Mouse (Mus musculus): Measurements from ENCODE around the gene Gm32742.

The Gm32742 gene

DNA sequence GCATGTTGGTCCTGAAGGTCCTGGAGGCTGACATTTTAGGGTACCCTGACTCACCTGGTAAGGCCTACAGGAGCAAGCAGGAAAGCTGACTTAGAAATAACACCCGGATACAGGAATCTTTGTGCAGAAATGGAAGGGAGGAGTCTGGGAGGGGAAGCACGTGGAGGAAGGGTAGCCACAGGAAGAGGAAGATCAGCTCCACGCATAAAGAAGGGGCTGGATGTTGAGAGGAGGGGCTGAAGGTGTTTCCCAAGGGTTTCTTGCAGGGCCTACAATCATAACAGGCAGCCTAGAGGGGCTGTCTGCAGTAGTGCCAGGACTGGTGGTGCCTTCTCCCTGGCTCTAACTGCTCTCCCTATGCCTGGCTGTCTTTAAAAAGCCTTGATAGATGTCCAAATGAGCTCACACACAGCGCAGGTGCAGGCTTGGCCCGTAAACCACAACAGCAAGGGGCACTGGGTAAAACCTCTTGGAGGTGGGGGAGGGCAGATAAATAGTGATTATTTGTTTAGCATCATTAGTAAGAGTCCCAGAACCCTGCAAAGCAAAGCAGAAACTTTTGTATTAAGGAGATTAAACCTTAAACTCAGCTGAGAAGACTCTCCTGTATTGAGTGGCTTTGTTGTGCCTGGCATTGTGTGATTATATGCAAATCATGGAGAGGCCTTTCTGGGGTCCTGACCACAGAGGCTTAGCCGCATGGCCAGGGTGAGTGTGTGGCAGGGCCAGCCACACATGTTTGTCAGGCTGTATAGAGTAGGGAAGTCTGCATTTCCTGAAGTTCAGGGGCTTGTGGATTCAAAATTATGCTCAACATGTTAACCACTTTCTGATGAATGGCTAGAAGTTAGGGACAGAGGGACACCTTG is at the start of gene Gm32742:
Gm32742 (minus strand) TSS at position 206 of the 869 bp plus-strand sequence.
- DNase-seq (ENCODE audit: low spot score) = no peak

DNA sequence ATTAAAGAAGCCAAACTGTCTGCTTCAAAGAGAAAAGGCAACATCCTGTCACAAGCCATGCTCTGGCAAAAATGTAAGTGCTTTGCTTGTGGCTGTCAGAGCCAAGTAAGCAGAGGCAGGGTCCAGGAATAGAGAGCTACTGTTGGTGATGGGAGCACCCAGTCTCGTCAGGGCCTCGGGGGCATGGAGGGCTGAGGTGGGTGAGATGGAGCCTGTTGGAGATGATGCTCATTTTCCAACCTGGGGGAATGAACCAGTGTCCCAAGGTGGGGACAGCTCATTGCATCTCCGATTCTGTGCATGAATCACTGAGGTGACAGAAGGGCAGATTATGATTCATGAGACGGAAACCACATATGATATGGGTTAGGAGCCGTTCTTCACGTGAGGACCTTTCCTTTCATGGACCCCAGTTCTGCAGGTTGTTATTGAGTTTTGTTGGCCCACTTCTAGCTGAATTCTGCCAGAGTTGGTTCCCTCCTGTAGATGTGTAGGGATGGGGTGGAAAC is 48.5 kb upstream of the Gm32742 start:
- DNase-seq (ENCODE audit: low spot score) = no peak

GRCm38 (mm10) chr9:51213023-51213728 is 47.9 kb upstream of the Gm32742 start, which contains the start of gene Pou2af1:
Pou2af1 (plus strand) TSS chr9:51213708.
- DNase-seq (ENCODE audit: low spot score) = no peak

GRCm38 (mm10) chr9:51211191-51211590 is 45.9 kb upstream of the Gm32742 start:
- DNase-seq (ENCODE audit: low spot score) = no peak

DNA sequence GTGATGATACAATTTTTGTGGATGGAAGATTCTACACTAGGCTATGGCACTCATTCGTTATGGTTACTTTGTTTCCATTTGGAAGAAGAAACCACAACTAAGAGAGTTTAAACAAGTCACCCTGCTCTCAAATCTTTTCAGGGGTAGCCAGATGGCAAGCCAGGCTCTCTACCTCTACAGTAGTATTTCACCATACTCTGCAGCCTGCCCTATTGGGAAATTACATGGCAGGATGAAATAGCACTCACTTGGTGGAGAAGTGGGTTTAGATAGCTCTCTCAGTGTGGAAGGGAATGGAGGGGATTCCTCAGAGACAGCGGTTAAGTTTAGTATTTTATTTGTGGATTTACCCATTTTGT is 43.6 kb upstream of the Gm32742 start:
- no peak for DNase-seq (ENCODE audit: low spot score)

- no peak for DNase-seq (ENCODE audit: low spot score)
These were observed 29.5 kb upstream of the Gm32742 start for GRCm38 (mm10) chr9:51194790-51195189.

DNA sequence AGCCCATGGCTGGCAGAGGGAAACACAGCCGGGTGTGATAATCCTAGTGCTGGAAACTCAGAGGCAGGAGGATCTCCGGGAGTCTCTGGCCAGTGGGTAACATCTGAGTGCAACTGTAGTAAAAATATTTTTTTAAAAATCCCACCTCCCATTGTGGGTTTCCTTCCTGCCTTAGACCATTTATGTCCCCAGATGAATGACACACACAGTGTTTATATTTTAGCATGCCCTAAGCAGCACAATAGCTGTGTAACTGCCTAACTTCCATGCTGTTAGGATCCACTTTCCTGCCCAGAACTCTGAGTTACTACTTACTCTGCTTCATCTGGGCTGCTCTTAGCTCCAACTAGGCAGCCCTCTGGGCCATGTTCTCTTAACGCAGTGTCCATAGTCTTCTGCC is 25.3 kb upstream of the Gm32742 start:
- no peak for DNase-seq (ENCODE audit: low spot score)

GRCm38 (mm10) chr9:51185871-51186270 is 20.6 kb upstream of the Gm32742 start:
- DNase-seq (ENCODE audit: low spot score) = no peak

DNA sequence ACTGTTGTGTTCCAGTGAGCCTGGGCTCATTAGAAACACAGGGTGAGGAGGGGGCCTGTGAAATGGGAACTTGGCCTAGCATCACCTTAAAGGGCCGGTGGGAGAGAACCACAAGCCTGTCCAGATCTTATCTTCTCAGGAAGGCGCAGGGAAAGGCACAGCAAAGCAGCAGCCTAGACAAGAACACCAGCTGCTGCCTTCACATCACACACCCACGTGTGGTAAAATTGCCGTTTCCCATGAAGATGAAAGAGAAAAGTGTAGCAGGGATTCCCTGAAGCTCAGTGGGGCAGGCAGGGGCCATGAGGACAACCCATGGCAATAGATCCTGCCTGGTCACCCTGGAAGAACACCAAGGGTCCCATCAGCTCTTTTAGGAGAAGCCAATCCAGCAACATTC is 20.1 kb upstream of the Gm32742 start:
- DNase-seq (ENCODE audit: low spot score) = no peak

DNA sequence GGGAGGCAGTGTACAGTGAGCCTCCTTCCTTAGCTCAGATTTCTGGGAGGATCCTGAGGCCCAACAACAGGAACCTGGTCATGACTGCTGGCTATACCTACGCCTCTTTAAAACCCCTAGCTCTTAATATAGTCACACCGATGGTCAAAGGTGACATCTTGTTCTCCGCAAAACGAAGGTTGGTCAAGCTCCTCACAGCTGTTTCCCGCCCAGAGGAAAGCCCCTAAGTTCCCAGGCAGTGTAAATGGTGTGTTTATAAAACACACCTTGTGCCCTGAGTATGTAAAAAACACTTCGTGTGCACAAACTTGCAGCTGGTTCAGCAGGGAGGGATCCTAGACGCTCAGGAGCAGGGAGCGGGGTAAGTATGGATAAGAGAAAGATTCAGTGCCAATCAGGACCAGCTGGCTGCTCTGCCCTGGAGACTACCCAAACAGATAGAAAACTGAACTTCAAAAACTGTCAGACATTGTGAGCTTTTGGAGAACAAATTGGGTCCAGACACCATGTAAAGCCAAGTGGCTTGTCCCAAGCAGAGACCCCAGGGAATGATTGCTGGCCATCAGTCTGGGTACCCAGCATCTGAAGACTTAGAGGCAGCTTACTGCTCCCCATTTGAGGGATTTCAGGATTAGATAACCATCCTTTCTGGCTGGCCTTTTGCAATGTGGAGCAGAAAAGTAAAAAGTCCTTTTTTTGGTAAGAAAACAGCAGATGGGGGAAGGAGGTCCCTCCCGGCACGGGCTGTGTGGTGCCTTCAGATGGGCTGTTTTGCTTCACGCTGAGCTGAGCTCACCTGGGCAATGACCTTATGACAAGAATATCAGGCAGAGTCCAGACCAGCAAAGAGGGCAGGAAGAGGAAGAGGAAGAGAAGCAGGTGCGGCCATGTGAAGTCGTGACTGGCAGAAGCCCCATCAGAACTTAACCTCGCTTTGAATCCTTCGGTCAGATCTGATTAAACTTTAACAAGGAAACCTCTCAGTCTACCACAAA is 17.7 kb upstream of the Gm32742 start:
- no peak for DNase-seq (ENCODE audit: low spot score)

DNA sequence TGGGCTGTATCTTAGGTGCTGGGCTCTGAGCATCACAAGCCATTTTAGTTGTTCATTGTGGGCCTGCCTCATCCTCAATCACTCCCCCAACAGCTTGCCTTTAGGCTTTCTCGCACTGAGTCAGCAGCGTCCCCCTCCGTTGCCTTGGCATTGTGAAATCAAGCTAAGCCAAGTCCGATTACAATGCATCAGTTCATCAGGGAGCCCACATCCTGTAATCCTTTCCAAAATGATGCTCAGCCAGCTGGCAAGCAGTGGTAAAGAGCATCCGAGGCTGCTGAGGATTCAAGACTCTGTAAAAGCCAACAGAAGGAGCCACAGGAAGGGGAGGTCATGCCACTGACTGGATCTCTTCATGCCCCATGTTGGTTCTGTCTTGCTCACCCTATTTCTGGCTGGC is 15.3 kb upstream of the Gm32742 start:
- no peak for DNase-seq (ENCODE audit: low spot score)

DNA sequence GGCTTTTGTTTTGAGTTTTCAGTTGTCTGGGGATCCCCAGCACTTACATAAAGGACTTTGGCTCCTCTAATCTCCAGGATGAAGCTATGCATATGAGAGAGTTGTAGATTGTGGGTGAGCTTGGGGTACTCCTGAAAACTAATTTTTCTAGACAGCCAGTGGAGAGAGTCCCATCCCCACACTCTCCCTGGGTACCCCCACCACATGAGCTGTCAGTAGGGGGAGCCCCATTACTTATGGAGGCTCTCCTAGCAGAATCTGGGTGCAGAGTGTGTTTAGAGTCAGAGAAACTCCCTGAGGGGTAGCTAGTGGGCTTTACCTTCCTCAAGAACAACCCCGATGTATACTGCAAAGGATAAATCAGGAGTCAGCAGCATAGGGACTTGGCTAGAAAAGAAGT is 13.0 kb upstream of the Gm32742 start:
- DNase-seq (ENCODE audit: low spot score) = no peak

GRCm38 (mm10) chr9:51175722-51176121 is 10.4 kb upstream of the Gm32742 start:
- DNase-seq (ENCODE audit: low spot score) = no peak

GRCm38 (mm10) chr9:51174890-51175464 is 9.7 kb upstream of the Gm32742 start:
- peak; percentile 29 for DNase-seq (ENCODE audit: low spot score)

DNA sequence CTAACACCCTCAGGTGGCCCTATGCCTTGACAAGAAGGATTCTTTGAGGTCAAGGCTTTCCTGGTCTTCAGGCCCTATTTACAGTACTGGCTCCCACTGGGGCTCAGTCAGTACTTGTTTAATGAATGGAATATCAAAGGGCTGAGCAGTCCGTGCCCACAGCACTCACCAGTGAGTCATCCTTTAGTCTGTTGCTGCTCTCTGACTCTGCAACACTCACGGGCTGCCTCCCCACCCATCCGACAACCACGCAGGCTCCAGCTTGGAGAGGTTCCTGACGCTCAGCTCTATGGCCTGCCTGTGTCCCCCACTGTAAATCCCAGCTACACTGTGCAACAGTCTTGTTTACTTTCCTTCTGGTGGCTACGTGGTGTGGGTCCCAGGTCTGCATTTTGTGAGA is 5.0 kb upstream of the Gm32742 start:
- DNase-seq (ENCODE audit: low spot score) = no peak

- no peak for DNase-seq (ENCODE audit: low spot score)
These were observed 3.8 kb upstream of the Gm32742 start for GRCm38 (mm10) chr9:51169133-51169532.

DNA sequence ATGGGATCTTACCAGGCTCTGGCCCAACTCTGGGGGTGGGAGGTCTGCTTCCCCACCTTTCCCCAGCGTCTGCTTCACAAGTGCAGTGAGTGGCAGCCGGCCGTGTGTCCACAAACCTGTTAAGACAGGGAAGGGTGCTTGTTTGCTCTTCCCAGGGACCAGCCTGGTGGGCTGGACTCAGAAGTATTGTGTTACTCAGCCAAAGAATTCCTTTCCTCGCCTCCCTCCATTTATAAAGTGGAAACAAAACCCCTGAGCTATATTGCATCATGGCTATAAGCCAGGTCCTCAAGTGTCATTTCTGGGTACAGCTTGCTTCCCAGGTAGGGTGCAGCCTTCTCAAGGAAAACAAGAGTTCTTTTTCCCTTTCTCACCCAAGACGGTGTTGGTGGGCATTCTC is 3.4 kb upstream of the Gm32742 start:
- DNase-seq (ENCODE audit: low spot score) = no peak

GRCm38 (mm10) chr9:51167954-51168353 is 2.6 kb upstream of the Gm32742 start:
- peak; percentile 35 for DNase-seq (ENCODE audit: low spot score)

DNA sequence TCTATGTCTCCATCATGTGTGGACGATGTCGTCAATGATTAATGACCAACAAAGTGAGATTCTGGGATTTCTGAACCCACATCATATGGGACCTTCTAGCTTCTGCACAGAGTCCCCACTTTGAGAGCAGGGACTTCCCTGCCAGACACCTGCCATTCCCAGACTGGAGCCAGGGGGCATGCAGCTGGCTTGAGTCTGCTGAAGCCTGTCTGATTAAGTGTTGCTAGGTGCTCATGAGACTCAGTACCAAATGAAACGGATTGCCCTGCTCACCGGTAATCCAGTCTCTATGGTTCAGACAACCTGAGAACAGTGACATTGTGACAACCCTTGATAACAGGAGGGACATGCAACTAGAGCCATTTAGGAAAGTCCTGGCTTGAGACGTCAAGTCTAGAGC is 1.3 kb downstream of the Gm32742 start:
- DNase-seq (ENCODE audit: low spot score) = no peak

GRCm38 (mm10) chr9:51161771-51162388 is 3.4 kb downstream of the Gm32742 start:
- peak; percentile 72 for DNase-seq (ENCODE audit: low spot score)
